Mouse (Mus musculus) spleen, adult 2 months (tissue): ENCODE results near the gene Ppp1r9b.

Experiments used
- CTCF ChIP-seq: fragments of 200-500 bp; IDR thresholded peaks from 2 replicates; pipeline ENCODE4 v1.5.1; 2011; ENCODE audit warnings: mild to moderate bottlenecking, inconsistent platforms; ENCODE audit not compliant: insufficient read depth, insufficient read length, insufficient replicate concordance; ENCODE audit errors: extremely low read depth
- POLR2A ChIP-seq: fragments of 200-500 bp; IDR thresholded peaks from 2 replicates; pipeline ENCODE4 v1.6.1; 2011; ENCODE audit warnings: low read depth, low read length, inconsistent platforms

- TF ChIP-seq CTCF (peak; percentile 77; the same call in 1 of the 2 replicates), POLR2A (no peak)
Observed at GRCm38 (mm10) chr11:95001058-95001457, 10.2 kb downstream of the Ppp1r9b start.
